In genomic region chrX:152178843-152179545, GRCm38 (mm10) we compare ENCODE assay signal across 8 mouse cellular contexts. TPM values are rescaled to one million over a fixed set of nuclear protein-coding genes. Genes with fewer than 3 reads are reported as not detected.
DNase-seq lines count a peak whose midpoint lies in the region; ATAC-seq and TF ChIP-seq lines count a peak whose summit lies in the region.

No protein-coding gene starts in this region.

- peaks cover 20% of the 10 kb centered on the region for H3K27me3 ChIP-seq in megakaryocyte, embryonic 14.5 days (replicated peaks)

- H3K4me3 ChIP-seq in embryonic fibroblast, embryonic 13.5 days (ENCODE audit: insufficient read depth, low read length), result peak overlapping the region; percentile 35
- peak overlapping the region; percentile 86 for H3K4me3 ChIP-seq in megakaryocyte, embryonic 14.5 days (replicated peaks)

- TF ChIP-seq POLR2A in embryonic fibroblast, embryonic 13.5 days (IDR thresholded peaks at IDR 0.05; ENCODE audit: low read depth, low read length), result peak; percentile 40; the same call in 1 of the 2 replicates

- H3K4me1 ChIP-seq in embryonic fibroblast, embryonic 13.5 days (ENCODE audit: control insufficient read depth, insufficient read depth, low read length), result peaks cover 3% of the 10 kb centered on the region
- H3K4me1 ChIP-seq in megakaryocyte, embryonic 14.5 days, result peaks cover 32% of the 10 kb centered on the region

- 0 out of 2 replicates have a peak overlapping the region, but pooled peaks have one; percentile 27 for H3K27ac ChIP-seq in embryonic fibroblast, embryonic 13.5 days (ENCODE audit: insufficient read depth, low read length)

- no peak for TF ChIP-seq CTCF in embryonic fibroblast, embryonic 13.5 days (IDR thresholded peaks at IDR 0.05; ENCODE audit: borderline replicate concordance, insufficient read depth, low read length)

- no peaks in the 10 kb centered on the region for H3K9me3 ChIP-seq in megakaryocyte, embryonic 14.5 days

- no peaks in the 10 kb centered on the region for H3K36me3 ChIP-seq in megakaryocyte, embryonic 14.5 days (replicated peaks; ENCODE audit: low read length)

- no peak for ATAC-seq in activated CD4-positive, CD25-positive, alpha-beta regulatory T cell, adult 4 months

- intact Hi-C loops in heart, postnatal 10 days (cut with DNase I), result no loop called here

- DNase-seq in 3T3-L1 (ENCODE audit: low read depth, low spot score), result peak; percentile 78
- DNase-seq in adrenal gland, postnatal 25 days, result peak; percentile 56
- peak; percentile 80 to 82 for DNase-seq in heart, postnatal 10 days
- peak; percentile 78 to 82 for DNase-seq in kidney, postnatal 4 days
- no peak for DNase-seq in layer of hippocampus, adult 9-11 months

RNA-seq across cellular contexts. Expression of gene Iqsec2, which starts 34.9 kb away (rescaled TPM):
- total RNA-seq in adrenal gland, postnatal 25 days (2021), result 27.6 and 32.0 TPM in 2 replicates
- polyA plus RNA-seq in embryonic fibroblast, embryonic 13.5 days (2011; ENCODE audit: insufficient read length, low read depth, missing spikeins), result 10.1 and 11.9 TPM in 2 replicates
- total RNA-seq in heart, postnatal 10 days (2021), result 10 to 100 TPM; 66.9 to 69.9 TPM
- polyA plus RNA-seq in megakaryocyte, embryonic 14.5 days (2012; ENCODE audit: insufficient read depth, low replicate concordance), result 7.4 and 8.8 TPM in 2 replicates
- polyA plus RNA-seq in activated CD4-positive, CD25-positive, alpha-beta regulatory T cell, adult 4 months (2017; shearing (Covaris generic)), result not detected

RNA-seq across cellular contexts. Expression of gene Kdm5c, which starts 53.8 kb away (rescaled TPM):
- 94.1 and 127 TPM in 2 replicates for total RNA-seq in adrenal gland, postnatal 25 days (2021)
- 42.2 and 45.0 TPM in 2 replicates for polyA plus RNA-seq in embryonic fibroblast, embryonic 13.5 days (2011; ENCODE audit: insufficient read length, low read depth, missing spikeins)
- 10 to 100 TPM; 41.7 to 55.2 TPM for total RNA-seq in heart, postnatal 10 days (2021)
- polyA plus RNA-seq in megakaryocyte, embryonic 14.5 days (2012; ENCODE audit: insufficient read depth, low replicate concordance), result 42.5 and 70.8 TPM in 2 replicates
- 10 to 100 TPM; 23.8 to 27.1 TPM for polyA plus RNA-seq in activated CD4-positive, CD25-positive, alpha-beta regulatory T cell, adult 4 months (2017; shearing (Covaris generic))
